Mouse (Mus musculus): Measurements from ENCODE around the gene Mefv.
A peak's percentile ranks its signal among the peaks of the same experiment; 100 is the strongest.

GRCm38 (mm10) chr16:3706680-3707079 is 11.2 kb downstream of the Mefv start:
- no peak for TF ChIP-seq USF1 (IDR thresholded peaks at IDR 0.05; ENCODE audit: low read depth)
- TF ChIP-seq MYOG (IDR thresholded peaks at IDR 0.05; ENCODE audit: control insufficient read depth in 1 of 3, insufficient read depth in 1 of 3, insufficient read length in 2 of 3, low read depth in 2 of 3): no peak
- no peak for TF ChIP-seq POLR2A (IDR thresholded peaks at IDR 0.05; ENCODE audit: insufficient read length, low read depth)
- peak; percentile 90 for TF ChIP-seq CEBPB (IDR thresholded peaks at IDR 0.05; ENCODE audit: insufficient read depth, poor library complexity, severe bottlenecking)
